Mouse (Mus musculus): ENCODE measurements around the gene Spaca1. TPM values are rescaled to one million over a fixed set of nuclear protein-coding genes. Genes with fewer than 3 reads are reported as not detected.
"Not testable (repeated sequence)": the region's sequence is repeated elsewhere in the genome, so short reads cannot be mapped to it uniquely, and the experiment has no call there.

The Spaca1 gene
- 0.94 and 1.2 TPM in 2 replicates for polyA plus RNA-seq (2012; rRNA removed)

DNA sequence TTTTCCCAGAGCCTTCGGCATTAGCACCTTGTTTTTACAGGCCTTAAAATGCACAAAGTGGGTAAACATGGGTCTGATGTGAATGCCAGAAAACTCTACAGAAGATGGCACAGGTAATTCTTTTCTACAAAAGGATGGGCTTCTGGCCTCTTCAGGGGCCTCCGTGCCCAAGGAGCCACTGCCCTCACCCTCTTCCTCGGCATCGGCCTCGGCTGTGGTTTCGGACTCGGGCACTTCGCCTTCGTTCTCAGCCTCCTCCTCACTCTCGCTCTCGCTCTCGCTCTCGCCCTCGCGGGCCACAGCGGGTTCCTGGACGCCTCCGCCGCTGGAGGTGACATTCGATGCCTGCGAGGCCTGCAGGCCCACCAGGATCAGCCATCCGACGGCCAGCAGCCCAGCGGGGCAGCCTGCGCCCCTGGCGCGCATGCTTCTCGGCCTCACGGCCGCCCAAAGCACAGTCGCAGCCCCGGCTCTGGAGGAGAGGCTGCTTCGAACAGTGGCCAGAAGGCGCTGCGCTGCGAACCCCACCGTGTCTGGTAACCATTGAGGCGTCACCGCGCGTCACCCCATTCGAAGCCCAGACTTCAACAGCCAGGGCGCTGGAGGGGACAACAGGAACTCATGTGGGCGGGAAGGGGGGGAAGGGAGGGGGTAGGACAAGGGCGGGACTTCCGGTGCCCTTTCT lies at the start of gene Spaca1:
Gene Spaca1 (minus strand): TSS at position 621 of the 685 bp plus-strand sequence.
- no peaks in the 10 kb centered on the region for H3K36me3 ChIP-seq (ENCODE audit: control insufficient read depth, insufficient read depth, low read length)
- 77% methylated on average over 46 of the region's 46 CpGs for WGBS
- DNase-seq, result no peak
- H3K27me3 ChIP-seq (ENCODE audit: control insufficient read depth, insufficient read depth, low read length), result no peaks in the 10 kb centered on the region
- H3K4me1 ChIP-seq (replicated peaks; ENCODE audit: control insufficient read depth, insufficient read depth, low read length), result no peaks in the 10 kb centered on the region
- H3K27ac ChIP-seq (ENCODE audit: control insufficient read depth, insufficient read depth, low read length), result no peak within 1 kb of the TSS
- TF ChIP-seq CTCF (IDR thresholded peaks at IDR 0.05; ENCODE audit: borderline replicate concordance, control insufficient read depth, extremely low read depth, insufficient read depth, low read length, poor library complexity), result no peak
- TF ChIP-seq POLR2A (IDR thresholded peaks at IDR 0.05; ENCODE audit: control insufficient read depth, extremely low read depth, insufficient read depth, low read length, poor library complexity), result no peak
- H3K4me3 ChIP-seq (ENCODE audit: control insufficient read depth, insufficient read depth, low read length), result peak within 1 kb of the TSS; percentile 36

DNA sequence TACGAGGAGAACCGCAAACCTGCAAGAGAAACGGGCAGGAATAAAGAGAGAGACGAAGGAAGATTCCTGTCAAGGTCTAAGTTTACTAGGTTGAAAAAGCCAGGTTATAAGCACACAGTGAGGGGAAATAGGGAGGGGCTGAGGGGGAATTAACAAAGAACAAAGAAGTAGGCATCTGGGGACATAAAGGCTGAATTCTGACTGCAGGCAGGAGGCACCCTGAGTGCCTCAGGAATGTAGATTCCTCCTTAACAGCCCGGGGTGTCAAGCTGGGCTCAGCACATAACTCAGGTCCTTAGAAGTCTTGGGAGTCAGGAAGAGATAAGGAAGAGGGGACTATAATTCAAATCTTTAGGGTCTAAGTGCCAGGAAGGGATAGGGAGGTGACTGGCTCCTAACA lies 37.3 kb upstream of the Spaca1 start:
- H3K27me3 ChIP-seq (ENCODE audit: control insufficient read depth, insufficient read depth, low read length); DNase-seq; H3K4me3 ChIP-seq (ENCODE audit: control insufficient read depth, insufficient read depth, low read length); H3K27ac ChIP-seq (ENCODE audit: control insufficient read depth, insufficient read depth, low read length); H3K36me3 ChIP-seq (ENCODE audit: control insufficient read depth, insufficient read depth, low read length); H3K4me1 ChIP-seq (replicated peaks; ENCODE audit: control insufficient read depth, insufficient read depth, low read length): not testable (repeated sequence)
- 66% methylated on average over 5 of the region's 5 CpGs for WGBS

GRCm38 (mm10) chr4:34081064-34081463 lies 31.1 kb upstream of the Spaca1 start:
- TF ChIP-seq POLR2A (IDR thresholded peaks at IDR 0.05; ENCODE audit: control insufficient read depth, extremely low read depth, insufficient read depth, low read length, poor library complexity), result no peak
- TF ChIP-seq CTCF (IDR thresholded peaks at IDR 0.05; ENCODE audit: borderline replicate concordance, control insufficient read depth, extremely low read depth, insufficient read depth, low read length, poor library complexity), result no peak
- H3K27me3 ChIP-seq (ENCODE audit: control insufficient read depth, insufficient read depth, low read length), result no peaks in the 10 kb centered on the region
- H3K4me3 ChIP-seq (ENCODE audit: control insufficient read depth, insufficient read depth, low read length), result no peak overlapping the region
- no peaks in the 10 kb centered on the region for H3K36me3 ChIP-seq (ENCODE audit: control insufficient read depth, insufficient read depth, low read length)
- H3K4me1 ChIP-seq (replicated peaks; ENCODE audit: control insufficient read depth, insufficient read depth, low read length), result no peaks in the 10 kb centered on the region
- 91% methylated on average over 3 of the region's 3 CpGs for WGBS
- H3K27ac ChIP-seq (ENCODE audit: control insufficient read depth, insufficient read depth, low read length), result no peak overlapping the region
- DNase-seq, result no peak

DNA sequence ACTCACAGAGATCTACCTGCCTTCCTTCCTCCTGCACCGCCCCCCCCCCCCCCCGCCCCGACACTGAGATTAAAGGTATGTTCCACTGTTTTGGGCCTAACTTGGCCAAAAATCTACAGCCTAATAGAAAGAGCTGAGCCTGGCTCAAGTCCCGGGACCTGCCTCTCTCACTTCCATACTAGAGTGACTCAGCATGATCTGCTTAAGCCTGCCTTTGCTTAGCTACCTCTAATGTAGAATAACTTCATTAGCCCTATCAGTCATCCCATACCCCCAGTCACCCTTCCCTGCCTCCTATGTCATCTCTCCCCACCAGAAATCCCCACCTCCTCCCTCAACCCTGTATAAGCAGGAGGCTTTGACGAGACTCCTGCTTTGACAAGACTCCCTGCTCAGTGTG lies 19.0 kb upstream of the Spaca1 start:
- no peak for TF ChIP-seq POLR2A (IDR thresholded peaks at IDR 0.05; ENCODE audit: control insufficient read depth, extremely low read depth, insufficient read depth, low read length, poor library complexity)
- TF ChIP-seq CTCF (IDR thresholded peaks at IDR 0.05; ENCODE audit: borderline replicate concordance, control insufficient read depth, extremely low read depth, insufficient read depth, low read length, poor library complexity), result no peak
- 64% methylated on average over 4 of the region's 5 CpGs for WGBS
- no peak for DNase-seq

GRCm38 (mm10) chr4:34058320-34058719 lies 8.3 kb upstream of the Spaca1 start:
- no peak overlapping the region for H3K27ac ChIP-seq (ENCODE audit: control insufficient read depth, insufficient read depth, low read length)
- H3K27me3 ChIP-seq (ENCODE audit: control insufficient read depth, insufficient read depth, low read length), result no peaks in the 10 kb centered on the region
- DNase-seq, result no peak
- H3K4me1 ChIP-seq (replicated peaks; ENCODE audit: control insufficient read depth, insufficient read depth, low read length), result no peaks in the 10 kb centered on the region
- 94% methylated on average over 1 of the region's 1 CpGs for WGBS
- no peaks in the 10 kb centered on the region for H3K36me3 ChIP-seq (ENCODE audit: control insufficient read depth, insufficient read depth, low read length)
- TF ChIP-seq POLR2A (IDR thresholded peaks at IDR 0.05; ENCODE audit: control insufficient read depth, extremely low read depth, insufficient read depth, low read length, poor library complexity), result no peak
- TF ChIP-seq CTCF (IDR thresholded peaks at IDR 0.05; ENCODE audit: borderline replicate concordance, control insufficient read depth, extremely low read depth, insufficient read depth, low read length, poor library complexity), result no peak
- H3K4me3 ChIP-seq (ENCODE audit: control insufficient read depth, insufficient read depth, low read length), result no peak overlapping the region

More for the DNA sequence above, 19.0 kb upstream of the Spaca1 start:
- Histone ChIP-seq H3K27ac (ENCODE audit: control insufficient read depth, insufficient read depth, low read length) (no peak overlapping the region), H3K4me3 (ENCODE audit: control insufficient read depth, insufficient read depth, low read length) (no peak overlapping the region), H3K4me1 (replicated peaks; ENCODE audit: control insufficient read depth, insufficient read depth, low read length) (no peaks in the 10 kb centered on the region), H3K27me3 (ENCODE audit: control insufficient read depth, insufficient read depth, low read length) (no peaks in the 10 kb centered on the region), H3K36me3 (ENCODE audit: control insufficient read depth, insufficient read depth, low read length) (no peaks in the 10 kb centered on the region)

DNA sequence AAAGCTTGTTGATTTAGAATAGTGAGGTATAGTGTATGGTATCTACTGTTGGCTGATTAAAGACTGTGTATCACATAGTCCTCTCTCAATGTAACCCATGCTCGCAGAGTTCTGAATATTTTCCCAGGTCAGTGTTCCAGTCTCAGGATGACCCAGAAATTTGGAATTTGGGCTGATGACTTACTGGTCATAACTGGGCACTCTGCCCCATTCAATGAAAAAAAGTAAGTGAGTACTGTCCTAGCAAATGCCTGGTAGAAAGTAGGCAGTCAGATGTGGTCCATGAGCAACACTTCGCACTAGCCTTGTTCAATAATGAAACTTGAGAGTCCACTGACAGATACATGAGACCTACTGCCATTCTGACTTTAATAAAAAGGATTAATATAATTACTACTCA lies 23.2 kb downstream of the Spaca1 start:
- TF ChIP-seq CTCF (IDR thresholded peaks at IDR 0.05; ENCODE audit: borderline replicate concordance, control insufficient read depth, extremely low read depth, insufficient read depth, low read length, poor library complexity) (no peak), POLR2A (IDR thresholded peaks at IDR 0.05; ENCODE audit: control insufficient read depth, extremely low read depth, insufficient read depth, low read length, poor library complexity) (no peak)
- 93% methylated on average over 2 of the region's 2 CpGs for WGBS
- no peaks in the 10 kb centered on the region for H3K36me3 ChIP-seq (ENCODE audit: control insufficient read depth, insufficient read depth, low read length)

GRCm38 (mm10) chr4:34021456-34021855 lies 28.5 kb downstream of the Spaca1 start:
- no peak overlapping the region for H3K27ac ChIP-seq (ENCODE audit: control insufficient read depth, insufficient read depth, low read length)
- H3K27me3 ChIP-seq (ENCODE audit: control insufficient read depth, insufficient read depth, low read length), result no peaks in the 10 kb centered on the region
- DNase-seq, result no peak
- 65% methylated on average over 2 of the region's 2 CpGs for WGBS
- no peaks in the 10 kb centered on the region for H3K36me3 ChIP-seq (ENCODE audit: control insufficient read depth, insufficient read depth, low read length)
- no peak overlapping the region for H3K4me3 ChIP-seq (ENCODE audit: control insufficient read depth, insufficient read depth, low read length)
- H3K4me1 ChIP-seq (replicated peaks; ENCODE audit: control insufficient read depth, insufficient read depth, low read length), result no peaks in the 10 kb centered on the region
- TF ChIP-seq POLR2A (IDR thresholded peaks at IDR 0.05; ENCODE audit: control insufficient read depth, extremely low read depth, insufficient read depth, low read length, poor library complexity), result no peak
- no peak for TF ChIP-seq CTCF (IDR thresholded peaks at IDR 0.05; ENCODE audit: borderline replicate concordance, control insufficient read depth, extremely low read depth, insufficient read depth, low read length, poor library complexity)

More for the DNA sequence above, 23.2 kb downstream of the Spaca1 start:
- H3K27me3 ChIP-seq (ENCODE audit: control insufficient read depth, insufficient read depth, low read length), result no peaks in the 10 kb centered on the region
- no peak overlapping the region for H3K27ac ChIP-seq (ENCODE audit: control insufficient read depth, insufficient read depth, low read length)
- H3K4me3 ChIP-seq (ENCODE audit: control insufficient read depth, insufficient read depth, low read length), result no peak overlapping the region
- H3K4me1 ChIP-seq (replicated peaks; ENCODE audit: control insufficient read depth, insufficient read depth, low read length), result no peaks in the 10 kb centered on the region
- no peak for DNase-seq
